Mouse (Mus musculus): ENCODE data around the gene Ascc2. TPM values are rescaled to one million over a fixed set of nuclear protein-coding genes. Genes with fewer than 3 reads are reported as not detected.

Gene Ascc2
- 33.2 and 34.8 TPM in 2 replicates for polyA plus RNA-seq (2012; rRNA removed)

GRCm38 (mm10) chr11:4637534-4638234 lies at the start of gene Ascc2:
Gene Ascc2, plus strand, starts transcription at chr11:4637747.

DNA sequence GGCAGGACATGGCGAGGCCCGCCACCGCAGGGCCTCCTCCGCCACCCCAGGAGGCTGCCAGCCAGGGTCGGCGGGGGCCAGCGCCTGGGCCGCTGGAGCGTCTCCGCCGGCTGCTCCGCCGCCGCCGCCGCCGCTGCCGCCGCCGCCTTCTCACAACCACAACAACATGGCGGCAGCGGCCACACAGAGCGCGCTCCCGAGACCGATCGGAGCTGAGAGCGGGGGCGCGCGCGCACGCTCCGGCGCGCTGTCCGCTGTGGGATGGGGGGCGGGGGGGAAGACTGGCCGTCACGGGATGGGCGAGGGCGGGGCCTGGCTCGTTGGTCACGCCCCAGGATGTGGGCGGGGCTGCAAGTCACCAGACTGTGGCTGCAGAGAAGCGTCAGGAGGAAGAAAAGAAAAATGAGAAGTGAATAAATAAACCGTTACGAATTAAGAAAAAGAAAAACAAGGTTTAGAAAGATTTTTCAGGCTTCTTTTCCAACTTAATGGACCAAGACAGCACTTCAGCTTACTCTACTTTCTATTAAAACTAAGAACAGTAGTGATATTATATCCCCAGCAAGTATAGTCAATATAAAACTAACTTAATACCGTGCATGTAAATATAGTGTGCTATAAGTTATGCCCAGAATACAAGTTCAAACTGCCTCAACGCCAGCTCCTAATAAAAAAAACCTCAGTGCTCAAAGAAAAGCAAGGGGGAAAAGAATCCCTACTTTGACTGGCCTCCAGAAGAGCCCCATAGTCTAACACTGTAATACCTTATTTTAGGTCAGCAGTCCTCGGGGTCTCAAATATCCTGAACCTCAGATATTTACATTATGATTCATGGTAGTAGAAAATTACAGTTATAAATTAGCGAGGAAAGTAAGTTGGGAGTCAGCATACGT lies 42.7 kb upstream of the Ascc2 start, which contains the start of gene Mtmr3:
Gene Mtmr3, minus strand, starts transcription at position 256 of the 893 bp plus-strand sequence.

DNA sequence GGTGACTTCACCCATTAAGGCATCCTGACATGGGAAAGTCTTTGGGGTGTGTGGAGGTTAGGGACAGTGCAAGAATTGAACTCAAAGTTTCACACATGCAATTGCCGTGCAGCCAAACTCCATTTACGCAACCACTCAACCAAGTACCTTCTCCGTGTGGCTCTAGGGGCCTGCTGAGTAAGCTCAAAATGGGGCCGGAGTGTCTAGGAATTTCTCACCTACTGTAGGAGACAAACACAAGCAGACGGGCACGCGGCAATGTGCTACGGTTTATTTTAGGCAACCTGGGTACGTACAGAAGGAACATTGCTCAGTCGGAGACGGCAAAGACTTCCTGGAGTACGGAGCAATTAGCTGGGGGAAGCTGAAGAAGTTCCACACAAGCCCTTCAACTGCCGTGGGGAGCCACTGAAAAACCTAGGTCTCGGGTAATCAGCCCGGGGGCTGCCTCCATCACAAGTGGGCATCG lies 17.5 kb upstream of the Ascc2 start, which contains the start of gene Gm11032:
Gene Gm11032, plus strand, starts transcription at position 51 of the 469 bp plus-strand sequence.

DNA sequence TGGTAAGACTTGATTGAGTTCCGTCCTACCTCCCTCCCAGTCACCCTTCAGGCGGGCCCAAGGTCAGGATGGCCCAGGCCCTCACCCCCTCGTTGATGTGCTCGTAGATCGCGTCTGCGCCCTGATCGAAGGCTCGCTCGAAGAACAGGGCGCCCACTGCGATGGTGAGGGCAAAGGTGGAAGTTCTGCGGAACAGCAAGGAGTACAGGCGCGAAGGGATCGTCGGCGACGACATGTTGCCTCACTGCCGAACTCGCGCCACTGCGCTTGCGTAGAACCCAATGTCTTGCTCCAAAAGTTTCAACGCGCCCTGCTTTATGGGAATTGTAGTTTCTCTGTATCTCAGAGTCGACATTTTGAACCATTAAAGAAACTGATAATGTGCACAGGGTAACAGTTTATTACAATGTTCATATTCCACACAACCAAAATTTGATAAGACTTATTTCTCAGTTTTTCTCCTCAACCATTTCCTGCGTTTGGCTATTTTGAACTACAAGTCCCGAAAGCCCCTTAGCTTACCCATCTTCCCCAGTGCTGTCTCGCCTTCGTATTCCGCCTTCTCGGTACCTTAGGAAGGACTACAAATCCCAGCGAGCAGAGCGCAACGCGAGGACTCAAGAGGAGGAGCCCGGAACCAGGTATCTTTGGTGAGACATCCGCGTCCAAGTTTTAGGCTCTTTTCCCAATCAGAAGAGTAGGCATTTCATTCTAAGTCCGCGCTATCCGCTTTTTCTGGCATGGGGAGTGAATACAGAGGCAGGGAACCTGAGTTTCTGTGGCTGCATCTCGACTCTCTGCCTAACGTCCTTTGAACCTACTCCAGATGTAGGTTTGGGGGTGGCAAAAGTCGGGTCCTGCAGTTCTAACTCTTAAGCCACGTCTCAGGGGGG lies 66.8 kb downstream of the Ascc2 start, which contains the start of the genes Uqcr10 and Zmat5:
Gene Uqcr10, minus strand, starts transcription at position 271 of the 893 bp plus-strand sequence.
Gene Zmat5, plus strand, starts transcription at position 607 of the 893 bp plus-strand sequence.

Other genes with a start within 250 kb of the Ascc2 start
- gene Hormad2, start 196.6 kb upstream of the Ascc2 start, polyA plus RNA-seq (2012; rRNA removed) = 0.11 and 0.14 TPM in 2 replicates
- gene Mtmr3, start 42.9 kb upstream of the Ascc2 start, polyA plus RNA-seq (2012; rRNA removed) = 41.7 and 43.3 TPM in 2 replicates
- gene Gm11032, start 17.7 kb upstream of the Ascc2 start, polyA plus RNA-seq (2012; rRNA removed) = not detected in 2 replicates
- 747 and 762 TPM in 2 replicates for gene Uqcr10, start 66.6 kb downstream of the Ascc2 start, polyA plus RNA-seq (2012; rRNA removed)
- 48.4 and 56.2 TPM in 2 replicates for gene Zmat5, start 66.9 kb downstream of the Ascc2 start, polyA plus RNA-seq (2012; rRNA removed)
- 3.3 and 4.7 TPM in 2 replicates for gene Cabp7, start 109.0 kb downstream of the Ascc2 start, polyA plus RNA-seq (2012; rRNA removed)
- 77.6 and 81.7 TPM in 2 replicates for gene Nf2, start 211.8 kb downstream of the Ascc2 start, polyA plus RNA-seq (2012; rRNA removed)
- 89.9 and 101 TPM in 2 replicates for gene Nipsnap1, start 236.2 kb downstream of the Ascc2 start, polyA plus RNA-seq (2012; rRNA removed)

Measured in central nervous system, embryonic 14 days (tissue).